Mouse (Mus musculus) cortical plate, adult 2 months (tissue): ENCODE data around the gene Mcoln3.

ENCODE experiments used
- CTCF ChIP-seq: fragments of 200-500 bp; IDR thresholded peaks from 2 replicates; pipeline ENCODE4 v1.5.1; 2011; ENCODE audit warnings: mild to moderate bottlenecking, control low read depth, low read length; ENCODE audit not compliant: insufficient read depth; ENCODE audit errors: extremely low read depth
- POLR2A ChIP-seq: fragments of 200-500 bp; IDR thresholded peaks from 2 replicates; pipeline ENCODE4 v1.6.1; 2011; ENCODE audit warnings: mild to moderate bottlenecking, low read length, control low read depth; ENCODE audit not compliant: insufficient read depth; ENCODE audit errors: extremely low read depth

DNA sequence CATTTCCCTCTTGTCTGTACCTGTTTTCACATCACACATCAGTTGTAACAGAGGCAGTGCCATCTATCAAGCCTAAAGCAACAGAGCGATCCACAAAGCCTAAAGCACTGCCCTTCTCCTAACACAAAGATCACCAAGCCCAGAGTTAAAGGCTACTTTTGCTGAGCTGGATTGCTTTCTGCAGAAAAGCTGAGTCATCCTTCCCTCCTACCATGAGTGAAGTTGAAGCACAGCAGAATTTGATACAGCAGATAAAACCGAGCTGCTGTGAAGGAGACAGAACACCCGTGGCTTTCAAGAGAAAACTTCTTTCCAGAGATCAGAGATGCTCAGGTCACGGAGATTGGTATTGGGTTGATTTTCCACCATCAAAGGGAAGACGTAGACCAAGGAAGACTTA, 28.9 kb downstream of the Mcoln3 start:
- TF ChIP-seq CTCF (no peak), POLR2A (no peak)
